Mouse (Mus musculus) left cerebral cortex, postnatal 4 days (tissue): ENCODE data around the gene Vmn1r36. TPM values are rescaled to one million over a fixed set of nuclear protein-coding genes. Genes with fewer than 3 reads are reported as not detected.
"Not testable (repeated sequence)": the region's sequence is repeated elsewhere in the genome, so short reads cannot be mapped to it uniquely, and the experiment has no call there.

Experiments used
- DNase-seq: peaks from one replicate; pipeline ENCODE4 v3.0.0-alpha.2; 2022
- intact Hi-C: fragments of 180-260 bp; cut with DNase I; formaldehyde crosslinking; loops from one replicate; pipeline ENCODE4 v1.15.1; 2025
- total RNA-seq, 2 experiments: library from RNA; stranded (reverse); gene quantifications; 2 replicates each; pipeline ENCODE4 v1.2.3; 2021

Gene Vmn1r36
- not detected for total RNA-seq

DNA sequence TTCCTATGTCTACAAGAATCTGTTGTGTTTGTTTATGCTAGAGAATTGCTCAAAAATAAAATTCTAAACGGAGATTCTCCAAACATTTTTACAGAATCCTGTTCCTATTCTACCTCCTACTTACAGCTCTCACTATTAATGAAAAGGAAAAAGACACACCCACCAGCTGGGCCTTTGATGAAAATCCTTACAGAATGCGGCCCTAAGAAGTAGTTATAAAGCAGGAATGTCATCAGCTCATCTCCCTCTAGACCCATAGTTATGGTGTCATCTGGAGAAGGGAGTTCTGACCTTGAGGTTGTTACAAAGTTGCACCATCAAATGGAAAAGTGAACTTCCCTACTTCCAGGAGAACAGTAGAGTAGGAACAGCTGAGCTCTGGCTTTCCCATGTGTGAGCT lies at the start of gene Vmn1r36:
Gene Vmn1r36, minus strand, starts transcription at position 101 of the 400 bp plus-strand sequence.
- DNase-seq, intact Hi-C loops: not testable (repeated sequence)

- intact Hi-C loops, DNase-seq: not testable (repeated sequence)
Measured at GRCm38 (mm10) chr6:66729082-66729481, 10.1 kb upstream of the Vmn1r36 start, which contains the start of gene Vmn1r37. Vmn1r37 (plus strand) TSS chr6:66729382.

DNA sequence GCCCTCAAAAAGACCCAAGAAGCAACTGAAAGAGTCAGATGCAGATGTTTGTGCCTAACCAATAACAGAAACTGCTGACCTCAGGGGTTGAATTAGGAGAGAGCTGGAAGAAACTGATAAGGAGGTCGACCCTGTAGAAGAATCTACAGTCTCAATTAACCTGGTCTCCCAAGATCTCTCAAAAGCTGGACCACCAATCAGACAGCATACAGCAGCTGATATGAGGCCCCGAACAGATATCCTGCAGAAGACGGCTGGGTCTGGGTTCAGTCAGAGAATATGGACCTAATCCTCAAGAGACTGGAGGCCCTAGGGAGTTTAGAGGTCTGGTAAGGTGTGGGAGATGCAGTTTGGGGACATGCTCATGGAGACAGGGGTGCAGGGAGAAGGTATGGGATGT lies 5.1 kb downstream of the Vmn1r36 start:
- DNase-seq, result no peak
- intact Hi-C loops, result no loop called here

GRCm38 (mm10) chr6:66708901-66709300 lies 10.1 kb downstream of the Vmn1r36 start:
- intact Hi-C loops, result no loop called here
- DNase-seq, result no peak

DNA sequence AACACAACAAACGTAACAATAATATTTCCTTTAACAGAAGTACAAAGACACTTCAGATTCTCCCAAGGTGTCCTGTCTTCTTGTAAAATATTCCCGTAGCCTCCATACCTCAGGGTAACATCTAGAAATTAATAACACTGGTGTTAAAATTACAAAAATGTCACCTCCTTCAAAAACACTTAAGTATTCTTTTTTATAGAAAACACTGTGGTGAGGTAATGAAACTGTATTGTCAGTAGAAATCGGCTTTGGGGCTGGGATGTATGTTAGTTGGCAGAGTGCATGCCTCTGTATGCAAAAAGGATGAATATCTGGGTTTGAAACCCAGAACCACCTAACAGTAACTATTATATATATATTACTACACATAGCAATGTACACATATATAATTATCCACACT lies 33.2 kb downstream of the Vmn1r36 start, which contains the start of gene Vmn1r35:
Gene Vmn1r35, minus strand, starts transcription at position 101 of the 400 bp plus-strand sequence.
- no peak for DNase-seq
- intact Hi-C loops, result no loop called here

Other genes with a start within 250 kb of the Vmn1r36 start
- 10 to 100 TPM; 11.6 to 12.8 TPM for gene Mad2l1, start 183.8 kb downstream of the Vmn1r36 start, total RNA-seq
- not detected for gene Vmn1r32, start 159.1 kb downstream of the Vmn1r36 start, total RNA-seq
- not detected for gene Vmn1r33, start 100.9 kb downstream of the Vmn1r36 start, total RNA-seq
- not detected for gene Vmn1r34, start 75.3 kb downstream of the Vmn1r36 start, total RNA-seq
- not detected for gene Vmn1r35, start 33.3 kb downstream of the Vmn1r36 start, total RNA-seq
- gene Vmn1r37, start 10.2 kb upstream of the Vmn1r36 start, total RNA-seq, result not detected
- gene Vmn1r38, start 63.5 kb upstream of the Vmn1r36 start, total RNA-seq, result not detected
- not detected for gene Vmn1r39, start 91.4 kb upstream of the Vmn1r36 start, total RNA-seq
- gene Gng12, start 177.2 kb upstream of the Vmn1r36 start, total RNA-seq, result 10 to 100 TPM; 49.1 to 54.0 TPM